Comparison of ENCODE assay signal across 12 mouse cellular contexts in the genomic region with DNA sequence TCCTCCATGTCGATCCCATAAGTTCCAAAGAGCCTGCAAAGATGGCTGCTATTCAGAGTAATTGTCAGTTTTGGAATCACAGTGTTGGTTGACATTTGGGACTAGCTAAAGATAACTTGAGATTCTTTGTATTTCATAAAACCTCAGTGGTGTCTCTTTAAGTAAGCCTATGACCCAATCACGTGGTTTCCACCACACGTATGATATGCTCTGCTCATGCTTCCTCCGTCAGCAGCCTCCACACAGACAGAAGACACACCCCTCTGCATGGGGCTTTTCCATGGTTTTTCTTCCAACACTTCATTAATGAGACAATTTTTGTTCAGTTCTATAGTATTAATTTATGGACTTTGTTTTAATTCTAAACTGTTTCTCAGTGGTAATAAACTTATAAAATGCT.
"Had no signal": no experiment of that assay in that cellular context is flagged by ENCODE, and none has a peak within 500 bp of the region (broad histone marks: within the 10 kb centered on the region; RNA-seq: fewer than 3 reads in every experiment).

No protein-coding gene starts in this region.

- ATAC-seq: midbrain, embryonic 13.5 days; midbrain, embryonic 15.5 days had no signal

- H3K27ac ChIP-seq: midbrain, embryonic 13.5 days; midbrain, embryonic 15.5 days; neural tube, embryonic 12.5 days had no signal

- DNase-seq: lung, adult 18-20 months; lung, embryonic 14.5 days; lung, postnatal 10 days; lung, postnatal 4 days; right cerebral cortex, postnatal 14 days; thymus, adult 2 months; thymus, postnatal 25 days; thymus, postnatal 4 days had no signal

- H3K4me3 ChIP-seq: megakaryocyte, embryonic 14.5 days; midbrain, embryonic 13.5 days; midbrain, embryonic 15.5 days; neural tube, embryonic 12.5 days had no signal
